Mouse (Mus musculus) brain, embryonic 14.5 days (tissue): Measurements from ENCODE around the gene Nectin1.

Experiments used
- CTCF ChIP-seq: fragments of 200-500 bp; IDR thresholded peaks from 2 replicates; pipeline ENCODE4 v1.5.1; 2012; ENCODE audit warnings: inconsistent platforms, mild to moderate bottlenecking, moderate library complexity, borderline replicate concordance; ENCODE audit not compliant: insufficient read depth, insufficient read length; ENCODE audit errors: extremely low read depth
- POLR2A ChIP-seq: fragments of 200-500 bp; IDR thresholded peaks from 2 replicates; pipeline ENCODE4 v1.6.1; 2012; ENCODE audit warnings: mild to moderate bottlenecking, inconsistent platforms, borderline replicate concordance; ENCODE audit not compliant: poor library complexity, insufficient read depth, insufficient read length, severe bottlenecking; ENCODE audit errors: extremely low read depth

GRCm38 (mm10) chr9:43748519-43748918, 4.7 kb downstream of the Nectin1 start:
- TF ChIP-seq CTCF (no peak), POLR2A (no peak)
